Mouse (Mus musculus) erythroid progenitor cell, adult 5-6 weeks (primary cell): Measurements from ENCODE around the gene 4430402I18Rik. TPM values are rescaled to one million over a fixed set of nuclear protein-coding genes. Genes with fewer than 3 reads are reported as not detected.

Experiments
- ATAC-seq: replicated peaks from 2 replicates; pipeline ENCODE4 v1.8.0; 2016; ENCODE audit warnings: moderate number of reproducible peaks, mild to moderate bottlenecking, moderate TSS enrichment, inconsistent platforms; ENCODE audit not compliant: poor library complexity, low FRiP score, severe bottlenecking
- total RNA-seq, 2 experiments: library from RNA; stranded (forward) in 1 of 2; stranded (reverse) in 1 of 2; fragments of 150-400 nt in 1 of 2; fragments of 186-747, 209-891 nt in 1 of 2; gene quantifications; 2 replicates each; pipeline versions ENCODE4 v1.2.3 to v1.2.4; 2015 to 2017; ENCODE audit warnings: low replicate concordance in 2 of 2

The 4430402I18Rik gene
- total RNA-seq, 2 experiments from 2014 or later, result not detected

GRCm38 (mm10) chr19:28908186-28908585 lies 59.4 kb downstream of the 4430402I18Rik start:
- ATAC-seq, result no peak

- no peak for ATAC-seq
Observed at GRCm38 (mm10) chr19:28903536-28904119, 64.0 kb downstream of the 4430402I18Rik start.

- ATAC-seq, result no peak
Observed at GRCm38 (mm10) chr19:28902806-28903205, 64.8 kb downstream of the 4430402I18Rik start.

- ATAC-seq, result no peak
Observed at GRCm38 (mm10) chr19:28902111-28902510, 65.5 kb downstream of the 4430402I18Rik start.

GRCm38 (mm10) chr19:28900771-28901170 lies 66.8 kb downstream of the 4430402I18Rik start:
- no peak for ATAC-seq

GRCm38 (mm10) chr19:28897497-28897896 lies 70.1 kb downstream of the 4430402I18Rik start:
- ATAC-seq, result no peak

GRCm38 (mm10) chr19:28896639-28897038 lies 71.0 kb downstream of the 4430402I18Rik start:
- no peak for ATAC-seq

GRCm38 (mm10) chr19:28891864-28892263 lies 75.7 kb downstream of the 4430402I18Rik start:
- ATAC-seq, result no peak

GRCm38 (mm10) chr19:28891238-28891637 lies 76.4 kb downstream of the 4430402I18Rik start:
- no peak for ATAC-seq

GRCm38 (mm10) chr19:28889251-28889650 lies 78.3 kb downstream of the 4430402I18Rik start:
- no peak for ATAC-seq

GRCm38 (mm10) chr19:28888496-28888895 lies 79.1 kb downstream of the 4430402I18Rik start:
- ATAC-seq, result no peak

GRCm38 (mm10) chr19:28883126-28883525 lies 84.5 kb downstream of the 4430402I18Rik start:
- ATAC-seq, result 0 out of 2 replicates have a peak, but pooled peaks have one; percentile 52

GRCm38 (mm10) chr19:28879476-28879875 lies 88.1 kb downstream of the 4430402I18Rik start:
- no peak for ATAC-seq

- no peak for ATAC-seq
Observed at GRCm38 (mm10) chr19:28870351-28870750, 97.2 kb downstream of the 4430402I18Rik start.

GRCm38 (mm10) chr19:28869251-28869855 lies 98.2 kb downstream of the 4430402I18Rik start:
- no peak for ATAC-seq

GRCm38 (mm10) chr19:28865501-28865900 lies 102.1 kb downstream of the 4430402I18Rik start:
- no peak for ATAC-seq

GRCm38 (mm10) chr19:28864981-28865380 lies 102.6 kb downstream of the 4430402I18Rik start:
- ATAC-seq, result no peak

- no peak for ATAC-seq
Observed at GRCm38 (mm10) chr19:28863626-28864025, 104.0 kb downstream of the 4430402I18Rik start.

GRCm38 (mm10) chr19:28860246-28860645 lies 107.4 kb downstream of the 4430402I18Rik start:
- no peak for ATAC-seq

GRCm38 (mm10) chr19:28854831-28855230 lies 112.8 kb downstream of the 4430402I18Rik start:
- ATAC-seq, result no peak

GRCm38 (mm10) chr19:28852001-28852400 lies 115.6 kb downstream of the 4430402I18Rik start:
- no peak for ATAC-seq

- ATAC-seq, result no peak
Observed at GRCm38 (mm10) chr19:28850510-28850909, 117.1 kb downstream of the 4430402I18Rik start.
